Mouse (Mus musculus): ENCODE results near the gene Fam160b1.

GRCm38 (mm10) chr19:57386176-57386693 lies 25.8 kb downstream of the Fam160b1 start:
- TF ChIP-seq CTCF (IDR thresholded peaks at IDR 0.05; ENCODE audit: low read depth, low read length) (no peak), POLR2AphosphoS5 (IDR thresholded peaks at IDR 0.05; ENCODE audit: insufficient replicate concordance, low read depth, low read length) (no peak), TAL1 (conservative IDR thresholded peaks at IDR 0.05; ENCODE audit: low read depth, low read length) (no peak), GATA2 (IDR thresholded peaks at IDR 0.05; ENCODE audit: borderline replicate concordance, low read depth, low read length) (no peak)

All from G1E (cell line).